Mouse (Mus musculus): ENCODE measurements at regions not wholly inside any gene's neighbourhood (a gene's known extent, or its start where the extent isn't known, plus 50 kb on each side); places are given as distances from the start of the nearest gene placed in this dataset.

GRCm38 (mm10) chr13:37715770-37716693 is 62.2 kb upstream of the Rreb1 start:
- no peak for TF ChIP-seq CTCF (IDR thresholded peaks at IDR 0.05; ENCODE audit: control insufficient read depth, insufficient read depth, insufficient replicate concordance, low read depth, low read length)
- TF ChIP-seq POLR2A (IDR thresholded peaks at IDR 0.05; ENCODE audit: control insufficient read depth, low read depth, low read length) = no peak

Data from testis, adult 2 months (tissue).